Mouse (Mus musculus) midbrain, postnatal 0 days (tissue): ENCODE data around the gene Kdsr. TPM values are rescaled to one million over a fixed set of nuclear protein-coding genes. Genes with fewer than 3 reads are reported as not detected.
A peak's percentile ranks its signal among the peaks of the same experiment; 100 is the strongest.

Experiments used
- ATAC-seq: fragments of 200-750 bp; cut with Nextera tagmentation; 2 replicates; pipeline ENCODE4 v1.8.0; 2017; ENCODE audit warnings: moderate number of reproducible peaks, mild to moderate bottlenecking, moderate TSS enrichment, moderate library complexity; ENCODE audit not compliant: low FRiP score
- DNase-seq: peaks from one replicate; pipeline ENCODE4 v3.0.0-alpha.2; 2015; ENCODE audit warnings: low spot score
- H3K27ac ChIP-seq: fragments of 300-500 bp; sonication (generic); 2 replicates; pipeline ENCODE4 v1.5.1; 2014; ENCODE audit warnings: low read depth, mild to moderate bottlenecking, low read length, mixed read lengths
- H3K27me3 ChIP-seq: fragments of 300-500 bp; sonication (generic); 2 replicates; pipeline ENCODE4 v1.6.1; 2014; ENCODE audit warnings: low read length, control low read depth, mixed read lengths; ENCODE audit not compliant: insufficient read depth
- H3K36me3 ChIP-seq: fragments of 300-500 bp; sonication (generic); 2 replicates; pipeline ENCODE4 v1.6.1; 2014; ENCODE audit warnings: low read length, control low read depth, mixed read lengths; ENCODE audit not compliant: insufficient read depth
- H3K4me1 ChIP-seq: fragments of 300-500 bp; sonication (generic); 2 replicates; pipeline ENCODE4 v1.6.1; 2014; ENCODE audit warnings: mild to moderate bottlenecking, control low read depth, antibody characterized with exemption, low read length, mixed read lengths; ENCODE audit not compliant: insufficient read depth
- H3K4me2 ChIP-seq: fragments of 300-500 bp; sonication (generic); 2 replicates; pipeline ENCODE4 v1.6.1; 2014; ENCODE audit warnings: low read depth, mild to moderate bottlenecking, low read length, mixed read lengths; ENCODE audit not compliant: poor library complexity, severe bottlenecking
- H3K4me3 ChIP-seq: fragments of 300-500 bp; sonication (generic); 2 replicates; pipeline ENCODE4 v1.5.1; 2014; ENCODE audit warnings: low read depth, mild to moderate bottlenecking, low read length, moderate library complexity
- H3K9ac ChIP-seq: fragments of 300-500 bp; sonication (generic); replicated peaks from 2 replicates; pipeline ENCODE4 v1.6.1; 2014; ENCODE audit warnings: mild to moderate bottlenecking, low read length, moderate library complexity, mixed read lengths; ENCODE audit not compliant: poor library complexity, severe bottlenecking
- H3K9me3 ChIP-seq: fragments of 300-500 bp; sonication (generic); 2 replicates; pipeline ENCODE4 v1.6.1; 2016; ENCODE audit warnings: low read length, control low read depth
- CTCF ChIP-seq: IDR thresholded peaks from 2 replicates; pipeline ENCODE4 v1.5.1; 2016; ENCODE audit warnings: antibody characterized with exemption, mild to moderate bottlenecking
- WGBS: fragments of 180-500 bp; shearing (Covaris S2); extraction: QIAGEN DNeasy Blood & Tissue Kit; methylation state at CpG from one replicate; pipeline ENCODE4 v1.1.7; 2014; 5-methylcytosine and 5-hydroxymethylcytosine counted together
- polyA plus RNA-seq: library from polyadenylated mRNA; unstranded; fragments of >200 nt; fragmentation: Nextera tagmentation; extraction: Ambion mirVana; gene quantifications from 2 replicates; pipeline ENCODE4 v1.2.1, GENCODE M21; 2015
- total RNA-seq: library from RNA; depleted of rRNA; stranded (reverse); fragments of >200 nt; gene quantifications from 2 replicates; pipeline ENCODE4 v1.2.3, GENCODE M21; 2014; rRNA removed

Gene Kdsr
- total RNA-seq: 10.6 and 14.3 TPM in 2 replicates
- polyA plus RNA-seq: 17.1 and 18.9 TPM in 2 replicates

- peak; percentile 99 for ATAC-seq
- Histone ChIP-seq H3K36me3 (peaks cover 6% of the 10 kb centered on the region), H3K9me3 (no peaks in the 10 kb centered on the region), H3K27me3 (no peaks in the 10 kb centered on the region), H3K27ac (peak within 1 kb of the TSS; percentile 72), H3K4me1 (peaks cover 6% of the 10 kb centered on the region; the same call in 1 of the 2 replicates), H3K4me3 (peak within 1 kb of the TSS; percentile 75), H3K4me2 (peak within 1 kb of the TSS; percentile 97), H3K9ac (peak within 1 kb of the TSS; percentile 75)
- 2% methylated on average over 48 of the region's 51 CpGs for WGBS
- DNase-seq: peak; percentile 98
- TF ChIP-seq CTCF: peak; percentile 45; the same call in 1 of the 2 replicates
Observed at GRCm38 (mm10) chr1:106759572-106760435, at the start of gene Kdsr. Gene Kdsr (minus strand): TSS chr1:106759727.

DNA sequence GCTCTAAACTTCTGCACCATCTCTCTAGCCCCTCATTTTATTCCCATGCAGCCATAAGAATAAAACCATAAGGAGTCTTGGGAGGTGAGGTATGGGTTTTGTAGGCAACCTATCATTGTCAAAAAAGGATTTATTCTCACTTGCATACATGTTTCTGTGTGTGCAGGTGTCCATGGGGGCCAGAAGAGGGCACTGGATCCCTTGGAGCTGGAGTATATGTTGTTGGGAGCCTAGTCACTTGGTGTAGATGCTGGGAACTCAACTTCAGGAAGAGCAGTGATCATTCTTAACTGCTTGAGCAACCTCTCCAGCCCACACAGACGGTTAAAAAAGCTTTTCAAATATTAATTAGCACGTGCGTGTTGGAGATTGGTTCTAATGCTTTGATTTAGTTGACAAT lies 40.4 kb upstream of the Kdsr start:
- H3K27ac ChIP-seq: no peak overlapping the region
- no peak overlapping the region for H3K4me3 ChIP-seq
- 86% methylated on average over 3 of the region's 3 CpGs for WGBS
- DNase-seq (no peak), ATAC-seq (no peak)
- peaks cover 3% of the 10 kb centered on the region; the same call in 1 of the 2 replicates for H3K4me1 ChIP-seq
- H3K27me3 ChIP-seq: no peaks in the 10 kb centered on the region
- peak; percentile 23; the same call in 1 of the 2 replicates for TF ChIP-seq CTCF
- H3K4me2 ChIP-seq: no peak overlapping the region
- no peak overlapping the region for H3K9ac ChIP-seq
- H3K9me3 ChIP-seq: no peaks in the 10 kb centered on the region
- H3K36me3 ChIP-seq: no peaks in the 10 kb centered on the region

DNA sequence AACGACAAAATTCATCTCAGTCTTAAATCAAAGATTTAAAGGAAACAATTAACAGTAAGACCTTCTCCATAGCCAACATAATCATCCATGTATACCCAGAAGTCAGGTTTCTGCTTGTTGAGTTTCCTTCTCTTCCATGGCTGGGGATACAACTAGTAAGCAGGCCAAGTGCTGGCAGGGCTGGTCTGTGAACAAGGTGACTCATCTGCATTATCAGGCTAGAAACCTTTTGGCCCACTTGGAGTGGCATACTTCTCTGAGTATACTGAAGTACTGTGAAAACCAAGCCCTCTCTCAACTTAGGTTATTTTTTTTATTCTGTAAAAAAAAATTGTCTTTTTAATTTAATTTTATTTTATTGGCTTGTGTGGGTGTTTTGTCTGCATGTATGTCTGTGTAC lies 39.9 kb upstream of the Kdsr start:
- Histone ChIP-seq H3K27me3 (no peaks in the 10 kb centered on the region), H3K9me3 (no peaks in the 10 kb centered on the region), H3K4me3 (no peak overlapping the region), H3K4me2 (no peak overlapping the region), H3K9ac (no peak overlapping the region), H3K4me1 (peaks cover 3% of the 10 kb centered on the region; the same call in 1 of the 2 replicates), H3K27ac (no peak overlapping the region), H3K36me3 (no peaks in the 10 kb centered on the region)
- 51% methylated on average over 1 of the region's 1 CpGs for WGBS
- DNase-seq: no peak
- ATAC-seq: no peak
- no peak for TF ChIP-seq CTCF

DNA sequence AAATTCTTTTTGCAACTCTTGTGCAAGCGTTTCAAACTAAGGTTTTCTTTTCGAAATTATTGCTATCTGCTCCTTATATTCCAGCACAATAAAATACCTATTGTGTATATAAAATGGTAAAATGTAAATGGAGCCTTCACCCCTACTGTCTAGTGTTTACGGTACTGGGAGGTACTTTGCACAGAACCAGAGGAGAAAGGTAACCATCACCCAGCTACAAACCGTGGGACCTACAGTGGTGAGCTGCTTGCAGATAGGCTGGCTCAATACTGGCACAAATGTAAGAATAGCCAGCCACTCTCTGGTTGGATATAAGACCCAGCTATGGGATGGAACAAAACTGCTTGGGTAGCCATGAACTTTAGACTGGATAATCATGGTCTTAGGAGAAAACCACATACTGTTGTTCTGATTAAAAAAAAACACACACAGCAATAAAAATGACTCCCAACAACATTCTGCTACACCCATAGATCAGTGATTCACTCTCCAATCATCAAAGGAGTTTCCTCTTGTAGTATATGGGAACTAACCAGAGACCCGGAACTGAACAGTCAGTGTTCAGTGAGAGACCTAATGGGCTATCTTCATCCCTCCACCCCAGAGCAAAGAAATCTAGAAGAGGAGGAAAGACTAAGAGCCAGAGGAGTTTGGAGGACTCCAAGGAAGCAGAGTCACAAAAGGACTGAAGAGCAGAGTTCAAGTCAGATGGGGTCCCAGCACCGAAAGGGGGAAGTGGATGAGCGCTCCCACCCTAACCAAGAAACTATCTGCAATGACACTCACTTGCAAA lies 37.7 kb upstream of the Kdsr start:
- H3K4me3 ChIP-seq: peak overlapping the region; percentile 89
- no peak for TF ChIP-seq CTCF
- 0 out of 2 replicates have a peak, but pooled peaks have one; percentile 43 for ATAC-seq

GRCm38 (mm10) chr1:106796542-106796924 lies 37.0 kb upstream of the Kdsr start, which contains the start of gene Vps4b:
Gene Vps4b (minus strand): TSS chr1:106796728.
- DNase-seq (peak; percentile 97), ATAC-seq (peak; percentile 99)
- Histone ChIP-seq H3K27me3 (no peaks in the 10 kb centered on the region), H3K4me2 (peak within 1 kb of the TSS; percentile 61), H3K9ac (peak within 1 kb of the TSS; percentile 88), H3K9me3 (no peaks in the 10 kb centered on the region), H3K27ac (peak within 1 kb of the TSS; percentile 71), H3K4me1 (peaks cover 3% of the 10 kb centered on the region; the same call in 1 of the 2 replicates), H3K36me3 (no peaks in the 10 kb centered on the region), H3K4me3 (peak within 1 kb of the TSS; percentile 89)
- WGBS: under 1% methylated on average over 23 of the region's 23 CpGs
- TF ChIP-seq CTCF: no peak

More for the DNA sequence above, 37.7 kb upstream of the Kdsr start:
- Histone ChIP-seq H3K4me1 (peaks cover 3% of the 10 kb centered on the region; the same call in 1 of the 2 replicates), H3K9me3 (no peaks in the 10 kb centered on the region), H3K27ac (no peak overlapping the region), H3K4me2 (peak overlapping the region; percentile 52), H3K9ac (peak overlapping the region; percentile 88; the same call in 1 of the 2 replicates), H3K27me3 (no peaks in the 10 kb centered on the region), H3K36me3 (no peaks in the 10 kb centered on the region)
- DNase-seq: no peak
- WGBS: 64% methylated on average over 7 of the region's 7 CpGs
